Mouse (Mus musculus) frontal cortex, postnatal 10 days (tissue): ENCODE data around the gene Cacna1f.
A peak's percentile ranks its signal among the peaks of the same experiment; 100 is the strongest.

Experiments
- DNase-seq, 2 experiments: peaks; one replicate each; pipeline ENCODE4 v3.0.0; 2022; ENCODE audit warnings: low spot score in 2 of 2, mixed read lengths in 1 of 2

Gene Cacna1f

GRCm38 (mm10) chrX:7674284-7675000 is 67.6 kb downstream of the Cacna1f start:
- no peak for DNase-seq

GRCm38 (mm10) chrX:7675001-7675380 is 68.1 kb downstream of the Cacna1f start:
- DNase-seq, result no peak

- no peak for DNase-seq
Observed at GRCm38 (mm10) chrX:7678986-7679385, 72.1 kb downstream of the Cacna1f start.

GRCm38 (mm10) chrX:7679405-7680056 is 72.6 kb downstream of the Cacna1f start:
- peak; percentile 65 to 75 for DNase-seq

- DNase-seq, result no peak
Observed at GRCm38 (mm10) chrX:7680057-7680412, 73.2 kb downstream of the Cacna1f start.

GRCm38 (mm10) chrX:7680864-7681263 is 74.0 kb downstream of the Cacna1f start, which contains the start of gene Magix:
TSS of gene Magix (minus strand) at chrX:7681251.
- DNase-seq, result no peak
